Mouse (Mus musculus) embryonic facial prominence, embryonic 12.5 days (tissue): ENCODE data around the gene Slc9a1. TPM values are rescaled to one million over a fixed set of nuclear protein-coding genes. Genes with fewer than 3 reads are reported as not detected.

Experiments used
- ATAC-seq: fragments of 200-750 bp; cut with Nextera tagmentation; 2 replicates; pipeline ENCODE4 v1.8.0; 2017; ENCODE audit not compliant: insufficient number of reproducible peaks, insufficient read depth, low FRiP score, low TSS enrichment
- H3K27ac ChIP-seq: fragments of 300-500 bp; sonication (generic); 2 replicates; pipeline ENCODE4 v1.5.1; 2016; ENCODE audit warnings: mild to moderate bottlenecking
- H3K27me3 ChIP-seq: fragments of 300-500 bp; sonication (generic); 2 replicates; pipeline ENCODE4 v1.6.1; 2016; ENCODE audit warnings: mild to moderate bottlenecking, moderate library complexity
- H3K36me3 ChIP-seq: fragments of 300-500 bp; sonication (generic); 2 replicates; pipeline ENCODE4 v1.6.1; 2016; ENCODE audit warnings: mild to moderate bottlenecking
- H3K4me1 ChIP-seq: fragments of 300-500 bp; sonication (generic); 2 replicates; pipeline ENCODE4 v1.6.1; 2016
- H3K4me2 ChIP-seq: fragments of 300-500 bp; sonication (generic); replicated peaks from 2 replicates; pipeline ENCODE4 v1.6.1; 2016; ENCODE audit warnings: mild to moderate bottlenecking, moderate library complexity
- H3K4me3 ChIP-seq: fragments of 300-500 bp; sonication (generic); 2 replicates; pipeline ENCODE4 v1.5.1; 2016; ENCODE audit warnings: mild to moderate bottlenecking
- H3K9ac ChIP-seq: fragments of 300-500 bp; sonication (generic); 2 replicates; pipeline ENCODE4 v1.6.1; 2016; ENCODE audit warnings: mild to moderate bottlenecking, moderate library complexity
- H3K9me3 ChIP-seq: fragments of 300-500 bp; sonication (generic); 2 replicates; pipeline ENCODE4 v1.6.1; 2016; ENCODE audit warnings: mild to moderate bottlenecking, moderate library complexity
- WGBS: fragments of 180-500 bp; shearing (Covaris S2); methylation state at CpG from one replicate; pipeline ENCODE4 v1.1.7; 2016; 5-methylcytosine and 5-hydroxymethylcytosine counted together
- polyA plus RNA-seq: library from polyadenylated mRNA; unstranded; fragments of >200 nt; fragmentation: Nextera tagmentation; extraction: Ambion mirVana; gene quantifications from 2 replicates; pipeline ENCODE4 v1.2.1, GENCODE M21; 2016

Gene Slc9a1
- polyA plus RNA-seq, 1 experiment from 2014 or later, result 7.9 TPM

- H3K4me2 ChIP-seq, result no peak overlapping the region
- H3K4me3 ChIP-seq, result no peak overlapping the region
- H3K9ac ChIP-seq, result no peak overlapping the region
- H3K36me3 ChIP-seq, result no peaks in the 10 kb centered on the region
- peaks cover 12% of the 10 kb centered on the region for H3K4me1 ChIP-seq
- H3K9me3 ChIP-seq, result no peaks in the 10 kb centered on the region
- H3K27ac ChIP-seq, result no peak overlapping the region
- WGBS, result 76% methylated on average over 11 of the region's 11 CpGs
- no peaks in the 10 kb centered on the region for H3K27me3 ChIP-seq
- ATAC-seq, result no peak
These were observed 78.5 kb downstream of the Slc9a1 start for GRCm38 (mm10) chr4:133447967-133448366.

GRCm38 (mm10) chr4:133448708-133449388, 79.3 kb downstream of the Slc9a1 start:
- ATAC-seq, result no peak
- Histone ChIP-seq H3K4me3 (no peak overlapping the region), H3K4me1 (peaks cover 8% of the 10 kb centered on the region), H3K9me3 (no peaks in the 10 kb centered on the region), H3K36me3 (no peaks in the 10 kb centered on the region), H3K9ac (no peak overlapping the region), H3K27ac (no peak overlapping the region), H3K4me2 (no peak overlapping the region), H3K27me3 (no peaks in the 10 kb centered on the region)
- WGBS, result 66% methylated on average over 8 of the region's 8 CpGs

GRCm38 (mm10) chr4:133449726-133450125, 80.2 kb downstream of the Slc9a1 start:
- H3K9ac ChIP-seq, result no peak overlapping the region

GRCm38 (mm10) chr4:133451536-133451935, 82.0 kb downstream of the Slc9a1 start:
- Histone ChIP-seq H3K4me1 (peaks cover 8% of the 10 kb centered on the region), H3K9me3 (no peaks in the 10 kb centered on the region), H3K27ac (no peak overlapping the region), H3K9ac (no peak overlapping the region), H3K36me3 (no peaks in the 10 kb centered on the region), H3K4me3 (no peak overlapping the region), H3K27me3 (no peaks in the 10 kb centered on the region), H3K4me2 (no peak overlapping the region)
- no peak for ATAC-seq
- 11% methylated on average over 10 of the region's 10 CpGs for WGBS

More at GRCm38 (mm10) chr4:133449726-133450125, 80.2 kb downstream of the Slc9a1 start:
- no peak overlapping the region for H3K4me2 ChIP-seq
- no peaks in the 10 kb centered on the region for H3K27me3 ChIP-seq
- ATAC-seq, result no peak
- 16% methylated on average over 13 of the region's 13 CpGs for WGBS
- H3K4me3 ChIP-seq, result no peak overlapping the region
- no peaks in the 10 kb centered on the region for H3K9me3 ChIP-seq
- H3K36me3 ChIP-seq, result no peaks in the 10 kb centered on the region
- H3K27ac ChIP-seq, result no peak overlapping the region
- peaks cover 8% of the 10 kb centered on the region for H3K4me1 ChIP-seq

GRCm38 (mm10) chr4:133452433-133452832, 82.9 kb downstream of the Slc9a1 start:
- ATAC-seq, result no peak
- Histone ChIP-seq H3K9ac (no peak overlapping the region), H3K27ac (no peak overlapping the region), H3K4me3 (no peak overlapping the region), H3K4me2 (no peak overlapping the region), H3K36me3 (no peaks in the 10 kb centered on the region), H3K4me1 (peaks cover 8% of the 10 kb centered on the region), H3K9me3 (no peaks in the 10 kb centered on the region), H3K27me3 (no peaks in the 10 kb centered on the region)
- WGBS, result 72% methylated on average over 7 of the region's 7 CpGs

GRCm38 (mm10) chr4:133458044-133458443, 88.5 kb downstream of the Slc9a1 start:
- no peaks in the 10 kb centered on the region for H3K36me3 ChIP-seq
- H3K9ac ChIP-seq, result peak overlapping the region; percentile 10; the same call in 1 of the 2 replicates
- no peak overlapping the region for H3K4me2 ChIP-seq
- 81% methylated on average over 3 of the region's 3 CpGs for WGBS
- no peaks in the 10 kb centered on the region for H3K27me3 ChIP-seq
- H3K27ac ChIP-seq, result no peak overlapping the region
- no peak for ATAC-seq
- no peaks in the 10 kb centered on the region for H3K4me1 ChIP-seq
- H3K4me3 ChIP-seq, result no peak overlapping the region
- H3K9me3 ChIP-seq, result no peaks in the 10 kb centered on the region

GRCm38 (mm10) chr4:133460006-133460405, 90.5 kb downstream of the Slc9a1 start:
- Histone ChIP-seq H3K36me3 (no peaks in the 10 kb centered on the region), H3K9ac (no peak overlapping the region), H3K27me3 (no peaks in the 10 kb centered on the region), H3K9me3 (no peaks in the 10 kb centered on the region), H3K4me1 (no peaks in the 10 kb centered on the region), H3K4me2 (no peak overlapping the region), H3K4me3 (no peak overlapping the region), H3K27ac (no peak overlapping the region)
- no peak for ATAC-seq
- 59% methylated on average over 1 of the region's 1 CpGs for WGBS

- 43% methylated on average over 5 of the region's 5 CpGs for WGBS
- H3K27ac ChIP-seq, result no peak overlapping the region
- no peaks in the 10 kb centered on the region for H3K36me3 ChIP-seq
- H3K9ac ChIP-seq, result no peak overlapping the region
- no peak overlapping the region for H3K4me2 ChIP-seq
- H3K9me3 ChIP-seq, result no peaks in the 10 kb centered on the region
- no peak for ATAC-seq
- no peaks in the 10 kb centered on the region for H3K27me3 ChIP-seq
- H3K4me3 ChIP-seq, result no peak overlapping the region
- no peaks in the 10 kb centered on the region for H3K4me1 ChIP-seq
These were observed 91.4 kb downstream of the Slc9a1 start for GRCm38 (mm10) chr4:133460796-133461325.

- Histone ChIP-seq H3K27me3 (no peaks in the 10 kb centered on the region), H3K4me2 (no peak overlapping the region), H3K36me3 (no peaks in the 10 kb centered on the region), H3K9ac (no peak overlapping the region), H3K4me1 (no peaks in the 10 kb centered on the region), H3K9me3 (no peaks in the 10 kb centered on the region), H3K27ac (no peak overlapping the region), H3K4me3 (no peak overlapping the region)
- ATAC-seq, result no peak
- 76% methylated on average over 4 of the region's 4 CpGs for WGBS
These were observed 91.9 kb downstream of the Slc9a1 start for GRCm38 (mm10) chr4:133461362-133461761.

GRCm38 (mm10) chr4:133463184-133463583, 93.7 kb downstream of the Slc9a1 start:
- H3K36me3 ChIP-seq, result no peaks in the 10 kb centered on the region
- H3K27me3 ChIP-seq, result no peaks in the 10 kb centered on the region
- no peaks in the 10 kb centered on the region for H3K9me3 ChIP-seq
- no peak overlapping the region for H3K4me2 ChIP-seq
- WGBS, result 62% methylated on average over 6 of the region's 6 CpGs
- H3K9ac ChIP-seq, result no peak overlapping the region
- no peak overlapping the region for H3K4me3 ChIP-seq
- no peaks in the 10 kb centered on the region for H3K4me1 ChIP-seq
- ATAC-seq, result no peak
- H3K27ac ChIP-seq, result no peak overlapping the region

- no peak for ATAC-seq
- WGBS, result under 1% methylated on average over 26 of the region's 27 CpGs
- peaks cover 4% of the 10 kb centered on the region; the same call in 1 of the 2 replicates for H3K27me3 ChIP-seq
These were observed 98.6 kb downstream of the Slc9a1 start for GRCm38 (mm10) chr4:133468080-133468479.

GRCm38 (mm10) chr4:133469122-133469521, 99.6 kb downstream of the Slc9a1 start:
- WGBS, result 17% methylated on average over 12 of the region's 12 CpGs
- peak overlapping the region; percentile 95 for H3K4me2 ChIP-seq

More at GRCm38 (mm10) chr4:133468080-133468479, 98.6 kb downstream of the Slc9a1 start:
- Histone ChIP-seq H3K4me3 (peak overlapping the region; percentile 49), H3K9me3 (peaks cover 3% of the 10 kb centered on the region; the same call in 1 of the 2 replicates), H3K9ac (peak overlapping the region; percentile 37), H3K4me1 (peaks cover 10% of the 10 kb centered on the region; the same call in 1 of the 2 replicates), H3K36me3 (no peaks in the 10 kb centered on the region), H3K27ac (no peak overlapping the region), H3K4me2 (peak overlapping the region; percentile 95)

More at GRCm38 (mm10) chr4:133469122-133469521, 99.6 kb downstream of the Slc9a1 start:
- peaks cover 4% of the 10 kb centered on the region; the same call in 1 of the 2 replicates for H3K27me3 ChIP-seq
- H3K9me3 ChIP-seq, result peaks cover 3% of the 10 kb centered on the region; the same call in 1 of the 2 replicates
- H3K4me3 ChIP-seq, result no peak overlapping the region
- no peak for ATAC-seq
- peaks cover 10% of the 10 kb centered on the region; the same call in 1 of the 2 replicates for H3K4me1 ChIP-seq
- H3K36me3 ChIP-seq, result no peaks in the 10 kb centered on the region
- H3K9ac ChIP-seq, result no peak overlapping the region
- H3K27ac ChIP-seq, result no peak overlapping the region
